Mouse (Mus musculus) olfactory bulb, adult 2 months (tissue): ENCODE data around the gene Emc9. TPM values are rescaled to one million over a fixed set of nuclear protein-coding genes. Genes with fewer than 3 reads are reported as not detected.

ENCODE experiments used
- H3K27ac ChIP-seq: fragments of 200-500 bp; 2 replicates; pipeline ENCODE4 v1.5.1; 2012; ENCODE audit warnings: low read depth, low read length; ENCODE audit not compliant: insufficient read depth
- H3K4me1 ChIP-seq: fragments of 200-500 bp; 2 replicates; pipeline ENCODE4 v1.6.1; 2012; ENCODE audit warnings: low read length; ENCODE audit not compliant: control insufficient read depth, insufficient read depth
- H3K4me3 ChIP-seq: fragments of 200-500 bp; 2 replicates; pipeline ENCODE4 v1.5.1; 2012; ENCODE audit warnings: mild to moderate bottlenecking, low read depth, low read length, moderate library complexity; ENCODE audit not compliant: insufficient read depth
- CTCF ChIP-seq: fragments of 200-500 bp; IDR thresholded peaks from 2 replicates; pipeline ENCODE4 v1.5.1; 2012; ENCODE audit warnings: low read depth, mild to moderate bottlenecking, low read length, moderate library complexity; ENCODE audit not compliant: insufficient read depth
- POLR2A ChIP-seq: fragments of 200-500 bp; IDR thresholded peaks from 2 replicates; pipeline ENCODE4 v1.6.1; 2012; ENCODE audit warnings: mild to moderate bottlenecking, low read depth, low read length, moderate library complexity; ENCODE audit not compliant: insufficient read depth
- WGBS: fragments of 180-500 bp; shearing (Covaris S2); methylation state at CpG from one replicate; pipeline ENCODE4 v1.1.7; 2018; 5-methylcytosine and 5-hydroxymethylcytosine counted together
- polyA plus RNA-seq: library from polyadenylated mRNA; stranded (reverse); fragments of >200 nt; gene quantifications from 2 replicates; pipeline ENCODE4 v1.2.4, GENCODE M21; 2012; ENCODE audit warnings: low replicate concordance; ENCODE audit not compliant: missing spikeins, insufficient read depth, insufficient read length

Emc9 gene
- polyA plus RNA-seq, 1 experiment, result not detected

GRCm38 (mm10) chr14:55580731-55581130 is 4.4 kb downstream of the Emc9 start:
- TF ChIP-seq POLR2A (no peak), CTCF (no peak)
- WGBS, result 94% methylated on average over 16 of the region's 16 CpGs
- Histone ChIP-seq H3K27ac (no peak overlapping the region), H3K4me1 (peaks cover 10% of the 10 kb centered on the region), H3K4me3 (no peak overlapping the region)

- Histone ChIP-seq H3K4me1 (peaks cover 8% of the 10 kb centered on the region), H3K4me3 (no peak overlapping the region), H3K27ac (no peak overlapping the region)
- TF ChIP-seq CTCF (no peak), POLR2A (no peak)
- WGBS, result 83% methylated on average over 23 of the region's 23 CpGs
Observed at GRCm38 (mm10) chr14:55579511-55580496, 5.3 kb downstream of the Emc9 start.

- 41% methylated on average over 6 of the region's 6 CpGs for WGBS
Observed at GRCm38 (mm10) chr14:55578668-55579269, 6.3 kb downstream of the Emc9 start.

GRCm38 (mm10) chr14:55577871-55578667 is 7.0 kb downstream of the Emc9 start, which contains the start of gene Psme1:
Gene Psme1 (plus strand): TSS chr14:55578123.
- H3K4me3 ChIP-seq, result peak within 1 kb of the TSS; percentile 65
- peaks cover 8% of the 10 kb centered on the region for H3K4me1 ChIP-seq
- H3K27ac ChIP-seq, result peak within 1 kb of the TSS; percentile 44
- WGBS, result under 1% methylated on average over 32 of the region's 32 CpGs
- peak; percentile 47; the same call in 1 of the 2 replicates for TF ChIP-seq POLR2A
- no peak for TF ChIP-seq CTCF

More at GRCm38 (mm10) chr14:55578668-55579269, 6.3 kb downstream of the Emc9 start:
- Histone ChIP-seq H3K4me3 (peak overlapping the region; percentile 65), H3K27ac (peak overlapping the region; percentile 44), H3K4me1 (peaks cover 8% of the 10 kb centered on the region)
- TF ChIP-seq POLR2A (no peak), CTCF (no peak)

- Histone ChIP-seq H3K27ac (no peak overlapping the region), H3K4me3 (no peak overlapping the region), H3K4me1 (peaks cover 8% of the 10 kb centered on the region)
- TF ChIP-seq POLR2A, result no peak
- WGBS, result 86% methylated on average over 16 of the region's 16 CpGs
Observed at GRCm38 (mm10) chr14:55576376-55576775, 8.7 kb downstream of the Emc9 start.

- Histone ChIP-seq H3K27ac (no peak overlapping the region), H3K4me3 (no peak overlapping the region), H3K4me1 (peaks cover 8% of the 10 kb centered on the region)
- WGBS, result 81% methylated on average over 13 of the region's 13 CpGs
- TF ChIP-seq POLR2A, result no peak
- TF ChIP-seq CTCF, result no peak
Observed at GRCm38 (mm10) chr14:55575711-55576110, 9.4 kb downstream of the Emc9 start.

GRCm38 (mm10) chr14:55575302-55575701 is 9.8 kb downstream of the Emc9 start, which contains the start of gene Fitm1:
Gene Fitm1 (plus strand): TSS chr14:55575617.
- no peak for TF ChIP-seq POLR2A
- no peak for TF ChIP-seq CTCF
- Histone ChIP-seq H3K4me1 (peaks cover 8% of the 10 kb centered on the region), H3K4me3 (no peak within 1 kb of the TSS), H3K27ac (no peak within 1 kb of the TSS)
- WGBS, result 77% methylated on average over 8 of the region's 8 CpGs

- no peak for TF ChIP-seq CTCF
- Histone ChIP-seq H3K4me3 (no peak overlapping the region), H3K27ac (no peak overlapping the region), H3K4me1 (peaks cover 2% of the 10 kb centered on the region; the same call in 1 of the 2 replicates)
Observed at GRCm38 (mm10) chr14:55571760-55572159, 13.3 kb downstream of the Emc9 start.
